Mouse (Mus musculus) ES-Bruce4 (cell line): ENCODE measurements around the gene Dmpk. TPM values are rescaled to one million over a fixed set of nuclear protein-coding genes. Genes with fewer than 3 reads are reported as not detected.

ENCODE experiments used
- H3K27ac ChIP-seq: 2 replicates; pipeline ENCODE4 v1.5.1; 2012; ENCODE audit warnings: low read length, inconsistent platforms; ENCODE audit not compliant: insufficient read depth
- H3K27me3 ChIP-seq: 2 replicates; pipeline ENCODE4 v1.6.1; 2012; ENCODE audit warnings: mild to moderate bottlenecking, low read length, inconsistent platforms; ENCODE audit not compliant: control insufficient read depth, poor library complexity, insufficient read depth, severe bottlenecking
- H3K36me3 ChIP-seq: 2 replicates; pipeline ENCODE4 v1.6.1; 2012; ENCODE audit warnings: inconsistent platforms, mild to moderate bottlenecking, low read length, moderate library complexity; ENCODE audit not compliant: control insufficient read depth, poor library complexity, insufficient read depth, severe bottlenecking
- H3K4me1 ChIP-seq: one replicate; pipeline ENCODE4 v1.8.1; 2011; ENCODE audit warnings: low read length; ENCODE audit not compliant: control insufficient read depth, insufficient read depth
- H3K4me3 ChIP-seq: 2 replicates; pipeline ENCODE4 v1.5.1; 2011; ENCODE audit warnings: low read depth, mild to moderate bottlenecking, low read length
- H3K9ac ChIP-seq: 2 replicates; pipeline ENCODE4 v1.6.1; 2012; ENCODE audit warnings: low read depth, mild to moderate bottlenecking, inconsistent platforms; ENCODE audit not compliant: poor library complexity, severe bottlenecking
- H3K9me3 ChIP-seq: replicated peaks from 2 replicates; pipeline ENCODE4 v1.6.1; 2012; ENCODE audit warnings: mild to moderate bottlenecking, low read length, inconsistent platforms; ENCODE audit not compliant: control insufficient read depth, poor library complexity, insufficient read depth, severe bottlenecking
- CTCF ChIP-seq: IDR thresholded peaks from one replicate; pipeline ENCODE4 v1.8.1; 2011; ENCODE audit warnings: low read depth, low read length
- EP300 ChIP-seq: IDR thresholded peaks from 2 replicates; pipeline ENCODE4 v1.6.1; 2011; ENCODE audit warnings: low read depth, low read length; ENCODE audit not compliant: insufficient read depth
- POLR2A ChIP-seq: IDR thresholded peaks from one replicate; pipeline ENCODE4 v1.8.1; 2011; ENCODE audit warnings: low read length; ENCODE audit not compliant: insufficient read depth
- polyA plus RNA-seq: library from polyadenylated mRNA; stranded (reverse); fragments of >200 nt; gene quantifications from 2 replicates; pipeline ENCODE4 v1.2.4, GENCODE M21; 2011; ENCODE audit warnings: low read depth; ENCODE audit not compliant: missing spikeins, insufficient read depth, insufficient read length

Dmpk gene
- polyA plus RNA-seq, 1 experiment: 19.5 TPM

GRCm38 (mm10) chr7:19093174-19093521 lies 9.5 kb downstream of the Dmpk start:
- no peaks in the 10 kb centered on the region for H3K36me3 ChIP-seq
- H3K4me1 ChIP-seq: no peaks in the 10 kb centered on the region

DNA sequence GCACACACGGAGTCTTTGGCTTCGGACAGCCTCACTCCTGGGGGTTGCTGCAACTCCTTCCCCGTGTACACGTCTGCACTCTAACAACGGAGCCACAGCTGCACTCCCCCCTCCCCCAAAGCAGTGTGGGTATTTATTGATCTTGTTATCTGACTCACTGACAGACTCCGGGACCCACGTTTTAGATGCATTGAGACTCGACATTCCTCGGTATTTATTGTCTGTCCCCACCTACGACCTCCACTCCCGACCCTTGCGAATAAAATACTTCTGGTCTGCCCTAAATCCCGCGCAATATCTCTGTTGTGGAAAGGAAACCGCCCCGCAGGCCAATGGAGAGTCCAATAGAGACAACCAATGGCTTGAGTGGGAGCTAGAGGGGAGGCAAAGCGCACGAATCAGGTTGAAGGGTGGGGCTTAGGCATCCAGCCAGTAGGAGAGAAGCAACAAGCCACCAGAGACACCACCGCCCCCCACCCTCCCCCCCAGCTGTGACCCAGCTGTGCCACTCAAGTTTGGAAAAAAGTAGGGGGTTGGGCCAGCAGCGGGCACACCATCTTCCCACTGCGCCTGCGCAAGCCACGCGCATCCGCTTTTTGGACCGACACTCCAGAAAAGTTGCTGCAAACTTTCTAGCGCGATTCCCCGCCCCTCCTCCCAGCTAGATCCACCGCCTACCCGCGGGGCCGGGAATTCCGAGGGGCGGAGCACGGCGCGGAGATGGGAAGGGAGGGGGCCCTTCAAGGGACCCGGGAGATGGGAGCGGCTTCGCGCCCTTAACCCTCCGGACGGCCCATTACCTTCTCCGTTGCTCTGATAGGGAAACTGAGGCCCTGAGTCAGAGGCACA lies 10.1 kb downstream of the Dmpk start:
- no peaks in the 10 kb centered on the region for H3K4me1 ChIP-seq
- H3K4me3 ChIP-seq: peak overlapping the region; percentile 77
- peak overlapping the region; percentile 93 for H3K9ac ChIP-seq
- no peaks in the 10 kb centered on the region for H3K27me3 ChIP-seq
- TF ChIP-seq EP300 (0 out of 2 replicates have a peak, but pooled peaks have one; percentile 47), CTCF (no peak), POLR2A (no peak)
- no peaks in the 10 kb centered on the region for H3K9me3 ChIP-seq
- H3K27ac ChIP-seq: peak overlapping the region; percentile 63; the same call in 1 of the 2 replicates
- H3K36me3 ChIP-seq: no peaks in the 10 kb centered on the region

More at GRCm38 (mm10) chr7:19093174-19093521, 9.5 kb downstream of the Dmpk start:
- peak overlapping the region; percentile 72 for H3K4me3 ChIP-seq
- H3K9ac ChIP-seq: peak overlapping the region; percentile 52
- H3K27me3 ChIP-seq: no peaks in the 10 kb centered on the region
- TF ChIP-seq EP300: no peak
- TF ChIP-seq POLR2A: no peak
- TF ChIP-seq CTCF: peak; percentile 78
- H3K27ac ChIP-seq: no peak overlapping the region
- H3K9me3 ChIP-seq: no peaks in the 10 kb centered on the region

- no peaks in the 10 kb centered on the region for H3K9me3 ChIP-seq
- peak within 1 kb of the TSS; percentile 63; the same call in 1 of the 2 replicates for H3K27ac ChIP-seq
- H3K4me1 ChIP-seq: no peaks in the 10 kb centered on the region
- TF ChIP-seq POLR2A (no peak), CTCF (no peak), EP300 (no peak)
- H3K27me3 ChIP-seq: no peaks in the 10 kb centered on the region
- peak within 1 kb of the TSS; percentile 77 for H3K4me3 ChIP-seq
- H3K9ac ChIP-seq: peak within 1 kb of the TSS; percentile 93
- H3K36me3 ChIP-seq: no peaks in the 10 kb centered on the region
These were observed 10.8 kb downstream of the Dmpk start, which contains the start of gene Six5 for GRCm38 (mm10) chr7:19094471-19094825. Gene Six5, plus strand, starts transcription at chr7:19094594.

DNA sequence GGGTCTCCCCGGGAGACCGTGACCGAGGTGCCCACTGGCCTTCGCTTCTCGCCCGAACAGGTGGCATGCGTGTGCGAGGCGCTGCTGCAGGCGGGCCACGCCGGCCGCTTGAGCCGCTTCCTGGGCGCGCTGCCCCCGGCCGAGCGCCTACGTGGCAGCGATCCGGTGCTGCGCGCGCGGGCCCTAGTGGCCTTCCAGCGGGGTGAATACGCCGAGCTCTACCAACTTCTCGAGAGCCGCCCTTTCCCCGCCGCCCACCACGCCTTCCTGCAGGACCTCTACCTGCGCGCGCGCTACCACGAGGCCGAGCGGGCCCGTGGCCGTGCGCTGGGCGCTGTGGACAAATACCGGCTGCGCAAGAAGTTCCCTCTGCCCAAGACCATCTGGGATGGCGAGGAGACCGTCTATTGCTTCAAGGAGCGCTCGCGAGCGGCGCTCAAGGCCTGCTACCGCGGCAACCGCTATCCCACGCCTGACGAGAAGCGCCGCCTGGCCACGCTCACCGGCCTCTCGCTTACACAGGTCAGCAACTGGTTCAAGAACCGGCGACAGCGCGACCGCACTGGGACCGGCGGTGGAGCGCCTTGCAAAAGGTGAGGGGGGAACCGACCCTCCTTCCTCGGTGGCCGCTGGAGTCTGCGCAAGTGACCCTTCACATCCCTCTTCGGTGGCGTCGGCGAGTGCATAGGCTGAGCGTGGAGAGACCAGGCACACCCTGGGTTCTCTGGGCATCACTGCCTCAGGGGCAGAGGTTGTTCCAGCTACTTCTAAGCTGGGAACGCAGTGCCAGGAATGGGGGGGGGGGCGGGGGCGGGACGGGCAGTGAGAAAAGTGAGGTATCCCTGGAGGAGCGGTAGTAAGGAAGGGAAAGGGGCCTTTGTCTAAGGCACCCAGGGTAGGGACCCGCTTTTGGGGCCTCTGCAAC lies 11.4 kb downstream of the Dmpk start:
- H3K9ac ChIP-seq: peak overlapping the region; percentile 93
- no peaks in the 10 kb centered on the region for H3K27me3 ChIP-seq
- H3K27ac ChIP-seq: no peak overlapping the region
- H3K9me3 ChIP-seq: no peaks in the 10 kb centered on the region
- no peaks in the 10 kb centered on the region for H3K4me1 ChIP-seq
- TF ChIP-seq POLR2A: no peak
- TF ChIP-seq CTCF: no peak
- no peak for TF ChIP-seq EP300
- H3K36me3 ChIP-seq: no peaks in the 10 kb centered on the region
- H3K4me3 ChIP-seq: peak overlapping the region; percentile 77

DNA sequence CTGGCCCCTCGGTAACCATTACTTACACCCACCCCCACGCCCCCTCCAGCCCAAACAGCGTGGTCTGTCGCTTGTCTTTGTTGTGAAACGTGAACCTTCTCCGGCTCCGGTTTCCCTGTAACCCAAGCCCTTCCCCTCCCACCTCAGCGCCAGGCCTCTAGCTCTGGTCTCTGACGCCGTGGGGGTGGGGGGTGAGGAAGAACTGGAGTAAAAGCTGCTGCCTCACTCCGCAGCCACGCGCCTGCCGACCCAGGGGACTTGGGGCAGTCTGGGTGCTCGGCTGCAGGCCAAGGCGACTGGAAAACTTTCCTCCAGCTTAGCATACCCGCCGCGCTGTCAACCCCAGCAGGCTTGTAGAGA lies 12.1 kb downstream of the Dmpk start:
- no peaks in the 10 kb centered on the region for H3K27me3 ChIP-seq
- H3K4me1 ChIP-seq: no peaks in the 10 kb centered on the region
- H3K27ac ChIP-seq: no peak overlapping the region
- no peaks in the 10 kb centered on the region for H3K9me3 ChIP-seq
- H3K36me3 ChIP-seq: no peaks in the 10 kb centered on the region
- peak overlapping the region; percentile 93 for H3K9ac ChIP-seq
- peak overlapping the region; percentile 29 for H3K4me3 ChIP-seq
- TF ChIP-seq EP300 (0 out of 2 replicates have a peak, but pooled peaks have one; percentile 10), POLR2A (no peak), CTCF (no peak)
